Mouse (Mus musculus) hindbrain, embryonic 14.5 days (tissue): Measurements from ENCODE around the gene Acss3. TPM values are rescaled to one million over a fixed set of nuclear protein-coding genes. Genes with fewer than 3 reads are reported as not detected.
A peak's percentile ranks its signal among the peaks of the same experiment; 100 is the strongest.

Source experiments
- ATAC-seq: fragments of 200-750 bp; cut with Nextera tagmentation; 2 replicates; pipeline ENCODE4 v1.8.0; 2017; ENCODE audit warnings: moderate number of reproducible peaks, mild to moderate bottlenecking, moderate TSS enrichment, moderate library complexity; ENCODE audit not compliant: low FRiP score
- DNase-seq: peaks from one replicate; pipeline ENCODE4 v3.0.0-alpha.2; 2015; ENCODE audit warnings: low spot score
- H3K27ac ChIP-seq: fragments of 300-500 bp; sonication (generic); 2 replicates; pipeline ENCODE4 v1.5.1; 2014; ENCODE audit warnings: mild to moderate bottlenecking, moderate library complexity
- H3K27me3 ChIP-seq: fragments of 300-500 bp; sonication (generic); 2 replicates; pipeline ENCODE4 v1.6.1; 2014; ENCODE audit warnings: mild to moderate bottlenecking, low read length, mixed read lengths; ENCODE audit not compliant: control insufficient read depth, insufficient read depth
- H3K36me3 ChIP-seq: fragments of 300-500 bp; sonication (generic); replicated peaks from 2 replicates; pipeline ENCODE4 v1.6.1; 2014; ENCODE audit not compliant: control insufficient read depth, insufficient read depth
- H3K4me1 ChIP-seq: fragments of 300-500 bp; sonication (generic); replicated peaks from 2 replicates; pipeline ENCODE4 v1.6.1; 2014; ENCODE audit warnings: antibody characterized with exemption, low read length, mixed read lengths; ENCODE audit not compliant: control insufficient read depth, insufficient read depth
- H3K4me2 ChIP-seq: fragments of 300-500 bp; sonication (generic); replicated peaks from 2 replicates; pipeline ENCODE4 v1.6.1; 2014; ENCODE audit warnings: mild to moderate bottlenecking, moderate library complexity
- H3K4me3 ChIP-seq: fragments of 300-500 bp; sonication (generic); replicated peaks from 2 replicates; pipeline ENCODE4 v1.5.1; 2014; ENCODE audit warnings: mild to moderate bottlenecking, low read length
- H3K9ac ChIP-seq: fragments of 300-500 bp; sonication (generic); 2 replicates; pipeline ENCODE4 v1.6.1; 2014
- H3K9me3 ChIP-seq: fragments of 300-500 bp; sonication (generic); 2 replicates; pipeline ENCODE4 v1.6.1; 2016; ENCODE audit warnings: low read length; ENCODE audit not compliant: control insufficient read depth
- WGBS: fragments of 180-500 bp; shearing (Covaris S2); extraction: QIAGEN DNeasy Blood & Tissue Kit; methylation state at CpG from one replicate; pipeline ENCODE4 v1.1.7; 2014; 5-methylcytosine and 5-hydroxymethylcytosine counted together
- polyA plus RNA-seq: library from polyadenylated mRNA; unstranded; fragments of >200 nt; fragmentation: Nextera tagmentation; extraction: Ambion mirVana; gene quantifications from 2 replicates; pipeline ENCODE4 v1.2.1, GENCODE M21; 2014

Gene Acss3
- polyA plus RNA-seq, 1 experiment from 2014 or later, result 1.7 TPM

- ATAC-seq, result no peak
- no peak for DNase-seq
- Histone ChIP-seq H3K9ac (no peak overlapping the region), H3K4me3 (no peak overlapping the region), H3K4me2 (no peak overlapping the region), H3K9me3 (no peaks in the 10 kb centered on the region), H3K4me1 (no peaks in the 10 kb centered on the region), H3K27ac (no peak overlapping the region), H3K27me3 (no peaks in the 10 kb centered on the region), H3K36me3 (no peaks in the 10 kb centered on the region)
- WGBS, result 87% methylated on average over 1 of the region's 1 CpGs
Measured at GRCm38 (mm10) chr10:106939441-106939840, 184.0 kb downstream of the Acss3 start.

DNA sequence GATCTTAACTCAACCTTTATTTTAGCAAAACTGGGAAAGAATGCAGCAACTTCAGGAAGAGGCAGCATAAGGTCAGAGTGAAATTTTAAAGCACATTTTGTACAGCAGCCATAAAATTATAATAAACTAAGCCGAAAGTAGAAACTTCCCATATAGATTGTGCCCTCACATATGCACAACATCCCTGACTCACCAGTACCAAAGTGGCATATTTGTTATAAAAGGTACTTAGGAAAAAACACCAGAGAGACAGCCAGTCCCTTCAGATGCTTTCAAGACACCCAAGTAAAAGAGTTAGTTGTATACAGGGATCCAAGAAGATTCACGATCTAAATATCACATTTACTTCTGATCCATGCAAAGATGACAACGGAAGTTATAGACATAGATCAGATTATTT, 184.6 kb downstream of the Acss3 start:
- Histone ChIP-seq H3K9me3 (no peaks in the 10 kb centered on the region), H3K27ac (no peak overlapping the region), H3K4me1 (no peaks in the 10 kb centered on the region), H3K9ac (no peak overlapping the region), H3K4me3 (no peak overlapping the region), H3K36me3 (no peaks in the 10 kb centered on the region), H3K27me3 (no peaks in the 10 kb centered on the region), H3K4me2 (no peak overlapping the region)
- 96% methylated on average over 3 of the region's 3 CpGs for WGBS
- DNase-seq (no peak), ATAC-seq (no peak)

DNA sequence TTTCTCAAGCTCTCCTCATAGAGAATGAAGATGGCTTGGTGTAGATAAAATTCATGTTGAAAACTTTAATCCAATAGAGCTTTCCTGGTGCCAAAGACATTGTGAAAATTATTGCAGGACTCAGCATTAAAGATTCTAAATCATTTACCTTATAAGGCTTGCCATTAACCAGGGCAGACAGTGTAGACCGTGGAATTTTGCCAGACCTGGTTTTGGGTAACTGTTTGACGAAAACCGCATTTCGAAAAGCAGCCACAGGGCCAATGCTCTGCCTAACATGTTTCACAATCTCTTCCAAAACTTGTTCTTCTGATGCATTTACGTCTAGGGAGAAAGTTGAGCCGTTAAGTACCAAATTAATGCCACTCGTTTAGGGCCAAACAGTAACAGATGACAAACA, 186.5 kb downstream of the Acss3 start:
- WGBS, result 91% methylated on average over 7 of the region's 7 CpGs
- H3K9ac ChIP-seq, result no peak overlapping the region
- no peak overlapping the region for H3K27ac ChIP-seq
- DNase-seq (no peak), ATAC-seq (no peak)
- no peaks in the 10 kb centered on the region; the same call in 1 of the 2 replicates for H3K4me1 ChIP-seq
- H3K27me3 ChIP-seq, result no peaks in the 10 kb centered on the region
- H3K9me3 ChIP-seq, result no peaks in the 10 kb centered on the region
- H3K4me3 ChIP-seq, result no peak overlapping the region
- H3K36me3 ChIP-seq, result no peaks in the 10 kb centered on the region
- no peak overlapping the region for H3K4me2 ChIP-seq

DNA sequence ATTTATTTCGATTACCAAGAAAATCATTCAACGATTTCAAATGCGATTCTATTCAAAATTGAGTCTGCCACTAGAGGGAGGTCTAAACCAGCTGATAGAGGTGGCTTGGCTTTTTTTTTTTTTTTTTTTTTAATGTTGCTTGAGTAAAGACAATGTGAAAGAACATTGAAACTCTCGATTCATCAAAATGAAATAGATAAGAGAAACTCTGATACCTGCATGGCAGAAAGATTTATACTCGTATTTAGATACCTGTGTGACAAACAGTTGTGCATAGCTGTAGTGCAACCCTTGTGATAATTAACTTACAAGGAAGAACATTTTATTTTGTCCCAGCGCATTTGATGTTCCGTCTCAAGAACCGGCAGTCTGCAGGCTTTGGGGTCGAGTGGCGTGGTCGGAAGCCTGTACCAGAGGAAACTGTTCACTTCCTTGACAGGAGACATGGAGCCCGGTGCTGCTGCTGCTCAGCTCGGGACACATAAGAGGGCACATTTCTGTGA, 190.8 kb downstream of the Acss3 start:
- no peaks in the 10 kb centered on the region; the same call in 1 of the 2 replicates for H3K36me3 ChIP-seq
- H3K27ac ChIP-seq, result peak overlapping the region; percentile 21; the same call in 1 of the 2 replicates
- H3K9ac ChIP-seq, result peak overlapping the region; percentile 43; the same call in 1 of the 2 replicates
- peaks cover 4% of the 10 kb centered on the region for H3K4me1 ChIP-seq
- WGBS, result 30% methylated on average over 13 of the region's 13 CpGs
- DNase-seq, result peak; percentile 81
- no peaks in the 10 kb centered on the region for H3K9me3 ChIP-seq
- H3K27me3 ChIP-seq, result no peaks in the 10 kb centered on the region
- no peak for ATAC-seq
- peak overlapping the region; percentile 21 for H3K4me3 ChIP-seq
- peak overlapping the region; percentile 52 for H3K4me2 ChIP-seq

GRCm38 (mm10) chr10:106928576-106929332, 194.7 kb downstream of the Acss3 start:
- ATAC-seq, result peak; percentile 82; the same call in 1 of the 2 replicates
- 0 out of 2 replicates have a peak, but pooled peaks cover 6% of the 10 kb centered on the region for H3K9me3 ChIP-seq

GRCm38 (mm10) chr10:106924798-106925197, 198.7 kb downstream of the Acss3 start:
- no peak for DNase-seq
- ATAC-seq, result no peak
- H3K4me3 ChIP-seq, result no peak overlapping the region
- no peaks in the 10 kb centered on the region for H3K27me3 ChIP-seq
- H3K9me3 ChIP-seq, result 0 out of 2 replicates have a peak, but pooled peaks cover 6% of the 10 kb centered on the region
- peaks cover 4% of the 10 kb centered on the region; the same call in 1 of the 2 replicates for H3K4me1 ChIP-seq
- H3K4me2 ChIP-seq, result no peak overlapping the region
- WGBS, result 85% methylated on average over 3 of the region's 3 CpGs
- no peak overlapping the region for H3K9ac ChIP-seq
- H3K27ac ChIP-seq, result no peak overlapping the region
- peaks cover 3% of the 10 kb centered on the region; the same call in 1 of the 2 replicates for H3K36me3 ChIP-seq

More at GRCm38 (mm10) chr10:106928576-106929332, 194.7 kb downstream of the Acss3 start:
- Histone ChIP-seq H3K27me3 (no peaks in the 10 kb centered on the region), H3K4me1 (peaks cover 4% of the 10 kb centered on the region), H3K9ac (no peak overlapping the region), H3K36me3 (peaks cover 3% of the 10 kb centered on the region; the same call in 1 of the 2 replicates), H3K27ac (no peak overlapping the region), H3K4me3 (no peak overlapping the region), H3K4me2 (no peak overlapping the region)
- 35% methylated on average over 9 of the region's 9 CpGs for WGBS
- no peak for DNase-seq

DNA sequence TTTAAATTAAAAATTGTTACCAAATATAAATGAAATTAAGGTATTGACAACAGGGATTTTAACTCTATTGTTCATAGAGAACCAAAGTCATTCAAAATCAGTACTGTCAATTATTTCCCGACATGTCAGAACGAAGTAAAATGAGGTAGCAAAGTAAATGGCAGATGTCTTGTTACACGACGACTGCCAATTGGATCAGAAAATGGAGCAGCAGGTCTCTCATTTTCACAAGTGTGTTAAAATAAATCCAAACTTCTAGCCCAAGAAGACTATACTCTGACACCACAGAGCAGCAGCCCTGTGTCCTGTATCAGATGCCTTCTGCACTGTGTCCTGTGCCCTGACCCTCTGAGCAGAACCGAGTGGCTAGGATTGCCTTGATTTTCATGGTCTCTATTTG, 199.1 kb downstream of the Acss3 start:
- DNase-seq (no peak), ATAC-seq (no peak)
- Histone ChIP-seq H3K4me3 (no peak overlapping the region), H3K36me3 (peaks cover 3% of the 10 kb centered on the region; the same call in 1 of the 2 replicates), H3K9ac (no peak overlapping the region), H3K27ac (no peak overlapping the region), H3K4me2 (no peak overlapping the region), H3K9me3 (0 out of 2 replicates have a peak, but pooled peaks cover 6% of the 10 kb centered on the region), H3K4me1 (peaks cover 4% of the 10 kb centered on the region; the same call in 1 of the 2 replicates), H3K27me3 (no peaks in the 10 kb centered on the region)
- WGBS, result 85% methylated on average over 5 of the region's 5 CpGs

- Histone ChIP-seq H3K9ac (no peak overlapping the region), H3K4me3 (no peak overlapping the region), H3K4me2 (no peak overlapping the region), H3K27ac (no peak overlapping the region), H3K4me1 (no peaks in the 10 kb centered on the region), H3K9me3 (0 out of 2 replicates have a peak, but pooled peaks cover 5% of the 10 kb centered on the region), H3K36me3 (peaks cover 3% of the 10 kb centered on the region; the same call in 1 of the 2 replicates), H3K27me3 (no peaks in the 10 kb centered on the region)
- no peak for ATAC-seq
- DNase-seq, result no peak
Measured at GRCm38 (mm10) chr10:106914822-106915221, 208.6 kb downstream of the Acss3 start.

DNA sequence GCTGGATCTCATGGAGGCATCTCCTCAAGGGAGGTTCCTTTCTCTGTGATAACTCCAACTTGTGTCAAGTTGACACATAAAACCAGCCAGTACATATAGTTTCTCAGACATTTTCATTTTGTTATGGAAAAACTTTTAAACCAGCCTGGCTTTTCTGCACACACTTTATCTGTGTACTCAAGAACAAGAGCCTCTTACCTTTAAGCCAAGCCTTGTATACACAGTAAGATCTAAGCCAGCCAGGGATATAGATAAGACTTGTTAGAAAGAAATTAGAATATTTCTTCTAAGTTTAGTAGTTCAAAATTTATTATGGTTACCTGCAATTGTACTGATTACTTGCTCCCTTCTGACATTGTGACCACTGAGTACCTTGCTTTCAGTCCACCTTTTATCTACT, 209.2 kb downstream of the Acss3 start:
- Histone ChIP-seq H3K4me2 (no peak overlapping the region), H3K4me1 (no peaks in the 10 kb centered on the region), H3K4me3 (no peak overlapping the region), H3K27me3 (no peaks in the 10 kb centered on the region), H3K27ac (no peak overlapping the region), H3K36me3 (peaks cover 3% of the 10 kb centered on the region; the same call in 1 of the 2 replicates), H3K9ac (no peak overlapping the region), H3K9me3 (0 out of 2 replicates have a peak, but pooled peaks cover 5% of the 10 kb centered on the region)
- DNase-seq (no peak), ATAC-seq (no peak)
